Mouse (Mus musculus) c-Kit-negative CD71-positive TER-119-positive erythroid progenitor cells, embryonic 14.5 days (primary cell): ENCODE measurements around the gene Nfasc.

ENCODE experiments used
- DNase-seq: peaks from one replicate; pipeline ENCODE4 v3.0.0-alpha.2; 2013; ENCODE audit warnings: low read depth, low spot score

Nfasc gene

GRCm38 (mm10) chr1:132585376-132585775 lies 156.2 kb downstream of the Nfasc start:
- DNase-seq: no peak

GRCm38 (mm10) chr1:132582998-132583604 lies 158.5 kb downstream of the Nfasc start:
- DNase-seq: no peak

- no peak for DNase-seq
Measured at GRCm38 (mm10) chr1:132581845-132582839, 159.5 kb downstream of the Nfasc start.

GRCm38 (mm10) chr1:132580063-132580462 lies 161.5 kb downstream of the Nfasc start:
- DNase-seq: no peak

- DNase-seq: no peak
Measured at GRCm38 (mm10) chr1:132576845-132577244, 164.8 kb downstream of the Nfasc start.

- no peak for DNase-seq
Measured at GRCm38 (mm10) chr1:132572851-132573250, 168.7 kb downstream of the Nfasc start.

- no peak for DNase-seq
Measured at GRCm38 (mm10) chr1:132571613-132572012, 170.0 kb downstream of the Nfasc start.

- DNase-seq: no peak
Measured at GRCm38 (mm10) chr1:132570906-132571305, 170.7 kb downstream of the Nfasc start.

GRCm38 (mm10) chr1:132570068-132570780 lies 171.4 kb downstream of the Nfasc start:
- DNase-seq: no peak

- DNase-seq: no peak
Measured at GRCm38 (mm10) chr1:132569516-132569915, 172.1 kb downstream of the Nfasc start.

- no peak for DNase-seq
Measured at GRCm38 (mm10) chr1:132567336-132568125, 174.1 kb downstream of the Nfasc start.

- no peak for DNase-seq
Measured at GRCm38 (mm10) chr1:132565766-132566165, 175.8 kb downstream of the Nfasc start.

GRCm38 (mm10) chr1:132564946-132565345 lies 176.7 kb downstream of the Nfasc start:
- no peak for DNase-seq

- no peak for DNase-seq
Measured at GRCm38 (mm10) chr1:132562337-132562795, 179.2 kb downstream of the Nfasc start.

GRCm38 (mm10) chr1:132560907-132561700 lies 180.5 kb downstream of the Nfasc start:
- DNase-seq: no peak

- DNase-seq: no peak
Measured at GRCm38 (mm10) chr1:132559045-132559444, 182.6 kb downstream of the Nfasc start.

GRCm38 (mm10) chr1:132557901-132558631 lies 183.5 kb downstream of the Nfasc start:
- DNase-seq: no peak

- DNase-seq: no peak
Measured at GRCm38 (mm10) chr1:132543789-132544188, 197.8 kb downstream of the Nfasc start.

- DNase-seq: no peak
Measured at GRCm38 (mm10) chr1:132542762-132543306, 198.8 kb downstream of the Nfasc start, which contains the start of gene Cntn2. Gene Cntn2, minus strand, starts transcription at chr1:132543256.
